Mouse (Mus musculus) midbrain, embryonic 16.5 days (tissue): Measurements from ENCODE around the gene E330021D16Rik. TPM values are rescaled to one million over a fixed set of nuclear protein-coding genes. Genes with fewer than 3 reads are reported as not detected.

Experiments
- ATAC-seq: fragments of 200-750 bp; cut with Nextera tagmentation; 2 replicates; pipeline ENCODE4 v1.8.0; 2017; ENCODE audit warnings: moderate TSS enrichment
- H3K27ac ChIP-seq: fragments of 300-500 bp; sonication (generic); 2 replicates; pipeline ENCODE4 v1.5.1; 2014; ENCODE audit warnings: mild to moderate bottlenecking, low read length, mixed read lengths
- H3K27me3 ChIP-seq: fragments of 300-500 bp; sonication (generic); 2 replicates; pipeline ENCODE4 v1.6.1; 2014; ENCODE audit warnings: low read depth, low read length, mixed read lengths; ENCODE audit not compliant: control insufficient read depth, insufficient read depth
- H3K36me3 ChIP-seq: fragments of 300-500 bp; sonication (generic); 2 replicates; pipeline ENCODE4 v1.6.1; 2014; ENCODE audit warnings: mild to moderate bottlenecking, low read length, moderate library complexity, mixed read lengths; ENCODE audit not compliant: control insufficient read depth, insufficient read depth
- H3K4me1 ChIP-seq: fragments of 300-500 bp; sonication (generic); 2 replicates; pipeline ENCODE4 v1.6.1; 2014; ENCODE audit warnings: mild to moderate bottlenecking, low read length, mixed read lengths; ENCODE audit not compliant: control insufficient read depth, insufficient read depth
- H3K4me2 ChIP-seq: fragments of 300-500 bp; sonication (generic); 2 replicates; pipeline ENCODE4 v1.6.1; 2014; ENCODE audit warnings: mild to moderate bottlenecking, low read length, mixed read lengths
- H3K4me3 ChIP-seq: fragments of 300-500 bp; sonication (generic); 2 replicates; pipeline ENCODE4 v1.5.1; 2014; ENCODE audit warnings: low read depth, mild to moderate bottlenecking, low read length, moderate library complexity, mixed read lengths
- H3K9ac ChIP-seq: fragments of 300-500 bp; sonication (generic); 2 replicates; pipeline ENCODE4 v1.6.1; 2014; ENCODE audit warnings: low read depth, low read length, mixed read lengths
- H3K9me3 ChIP-seq: fragments of 300-500 bp; sonication (generic); replicated peaks from 2 replicates; pipeline ENCODE4 v1.6.1; 2014; ENCODE audit warnings: mild to moderate bottlenecking, low read length, mixed read lengths; ENCODE audit not compliant: control insufficient read depth, poor library complexity, severe bottlenecking
- WGBS: fragments of 180-500 bp; shearing (Covaris S2); extraction: QIAGEN DNeasy Blood & Tissue Kit; methylation state at CpG from one replicate; pipeline ENCODE4 v1.1.7; 2014; 5-methylcytosine and 5-hydroxymethylcytosine counted together
- polyA plus RNA-seq: library from polyadenylated mRNA; unstranded; fragments of >200 nt; fragmentation: Nextera tagmentation; extraction: Ambion mirVana; gene quantifications from 2 replicates; pipeline ENCODE4 v1.2.1, GENCODE M21; 2015

E330021D16Rik gene
- polyA plus RNA-seq, 1 experiment from 2014 or later: not detected

- Histone ChIP-seq H3K36me3 (no peaks in the 10 kb centered on the region), H3K9me3 (no peaks in the 10 kb centered on the region), H3K9ac (no peak overlapping the region), H3K4me2 (no peak overlapping the region), H3K4me1 (peaks cover 6% of the 10 kb centered on the region; the same call in 1 of the 2 replicates), H3K4me3 (no peak overlapping the region), H3K27me3 (no peaks in the 10 kb centered on the region), H3K27ac (no peak overlapping the region)
- WGBS: 89% methylated on average over 8 of the region's 8 CpGs
- ATAC-seq: no peak
Measured at GRCm38 (mm10) chr6:136363313-136363712, 52.1 kb downstream of the E330021D16Rik start.

GRCm38 (mm10) chr6:136358471-136358870, 56.9 kb downstream of the E330021D16Rik start:
- WGBS: 72% methylated on average over 5 of the region's 5 CpGs
- no peaks in the 10 kb centered on the region for H3K36me3 ChIP-seq

GRCm38 (mm10) chr6:136353399-136354184, 61.8 kb downstream of the E330021D16Rik start:
- WGBS: 41% methylated on average over 11 of the region's 11 CpGs
- H3K4me3 ChIP-seq: no peak overlapping the region
- H3K4me2 ChIP-seq: no peak overlapping the region
- peak overlapping the region; percentile 39; the same call in 1 of the 2 replicates for H3K27ac ChIP-seq
- no peak overlapping the region for H3K9ac ChIP-seq
- H3K27me3 ChIP-seq: no peaks in the 10 kb centered on the region
- ATAC-seq: peak; percentile 72
- H3K9me3 ChIP-seq: no peaks in the 10 kb centered on the region
- no peaks in the 10 kb centered on the region for H3K36me3 ChIP-seq
- 0 out of 2 replicates have a peak, but pooled peaks cover 2% of the 10 kb centered on the region for H3K4me1 ChIP-seq

More at GRCm38 (mm10) chr6:136358471-136358870, 56.9 kb downstream of the E330021D16Rik start:
- Histone ChIP-seq H3K4me1 (0 out of 2 replicates have a peak, but pooled peaks cover 1% of the 10 kb centered on the region), H3K4me2 (no peak overlapping the region), H3K9ac (no peak overlapping the region), H3K4me3 (no peak overlapping the region), H3K27me3 (no peaks in the 10 kb centered on the region), H3K27ac (no peak overlapping the region), H3K9me3 (no peaks in the 10 kb centered on the region)
- no peak for ATAC-seq

Other genes with a start within 250 kb of the E330021D16Rik start
- 74.8 and 75.6 TPM in 2 replicates for gene Grin2b, start 242.1 kb downstream of the E330021D16Rik start, polyA plus RNA-seq
- not detected in 2 replicates for gene Gm8994, start 88.0 kb downstream of the E330021D16Rik start, polyA plus RNA-seq
- gene Atf7ip, start 90.6 kb upstream of the E330021D16Rik start, polyA plus RNA-seq: 38.2 and 40.6 TPM in 2 replicates
- 0.22 and 0.54 TPM in 2 replicates for gene Plbd1, start 246.4 kb upstream of the E330021D16Rik start, polyA plus RNA-seq